Mouse (Mus musculus): ENCODE measurements around the gene Cyp8b1. TPM values are rescaled to one million over a fixed set of nuclear protein-coding genes. Genes with fewer than 3 reads are reported as not detected.

Cyp8b1 gene
- polyA plus RNA-seq, 1 experiment from 2014 or later: not detected

Other genes with a start within 250 kb of the Cyp8b1 start
- gene Sec22c, start 210.8 kb downstream of the Cyp8b1 start, polyA plus RNA-seq (2015; fragmentation: Nextera tagmentation; extraction: Ambion mirVana): 31.1 and 36.1 TPM in 2 replicates
- 146 TPM in 2 replicates for gene Ss18l2, start 206.0 kb downstream of the Cyp8b1 start, polyA plus RNA-seq (2015; fragmentation: Nextera tagmentation; extraction: Ambion mirVana)
- gene Nktr, start 197.1 kb downstream of the Cyp8b1 start, polyA plus RNA-seq (2015; fragmentation: Nextera tagmentation; extraction: Ambion mirVana): 69.0 and 71.1 TPM in 2 replicates
- gene Zfp651, start 157.0 kb downstream of the Cyp8b1 start, polyA plus RNA-seq (2015; fragmentation: Nextera tagmentation; extraction: Ambion mirVana): 6.7 and 12.0 TPM in 2 replicates
- 0.43 and 0.69 TPM in 2 replicates for gene Klhl40, start 138.7 kb downstream of the Cyp8b1 start, polyA plus RNA-seq (2015; fragmentation: Nextera tagmentation; extraction: Ambion mirVana)
- 0.24 TPM in 1 of 2 replicates, not detected in the other for gene Hhatl, start 123.8 kb downstream of the Cyp8b1 start, polyA plus RNA-seq (2015; fragmentation: Nextera tagmentation; extraction: Ambion mirVana)
- gene Ccdc13, start 76.8 kb downstream of the Cyp8b1 start, polyA plus RNA-seq (2015; fragmentation: Nextera tagmentation; extraction: Ambion mirVana): 2.8 and 5.0 TPM in 2 replicates
- 146 TPM in 2 replicates for gene Higd1a, start 57.9 kb downstream of the Cyp8b1 start, polyA plus RNA-seq (2015; fragmentation: Nextera tagmentation; extraction: Ambion mirVana)
- 2.1 and 2.2 TPM in 2 replicates for gene Ackr2, start 17.9 kb downstream of the Cyp8b1 start, polyA plus RNA-seq (2015; fragmentation: Nextera tagmentation; extraction: Ambion mirVana)
- 0.89 and 0.96 TPM in 2 replicates for gene Fam198a, start 34.7 kb upstream of the Cyp8b1 start, polyA plus RNA-seq (2015; fragmentation: Nextera tagmentation; extraction: Ambion mirVana)
- 20.8 and 23.2 TPM in 2 replicates for gene Pomgnt2, start 80.8 kb upstream of the Cyp8b1 start, polyA plus RNA-seq (2015; fragmentation: Nextera tagmentation; extraction: Ambion mirVana)
- gene Snrk, start 201.0 kb upstream of the Cyp8b1 start, polyA plus RNA-seq (2015; fragmentation: Nextera tagmentation; extraction: Ambion mirVana): 62.4 and 64.5 TPM in 2 replicates

Measured in midbrain, embryonic 13.5 days (tissue).